Mouse (Mus musculus): ENCODE data around the gene Fgfr2. TPM values are rescaled to one million over a fixed set of nuclear protein-coding genes. Genes with fewer than 3 reads are reported as not detected.

Gene Fgfr2
- polyA plus RNA-seq, 1 experiment from 2014 or later = 133 TPM

DNA sequence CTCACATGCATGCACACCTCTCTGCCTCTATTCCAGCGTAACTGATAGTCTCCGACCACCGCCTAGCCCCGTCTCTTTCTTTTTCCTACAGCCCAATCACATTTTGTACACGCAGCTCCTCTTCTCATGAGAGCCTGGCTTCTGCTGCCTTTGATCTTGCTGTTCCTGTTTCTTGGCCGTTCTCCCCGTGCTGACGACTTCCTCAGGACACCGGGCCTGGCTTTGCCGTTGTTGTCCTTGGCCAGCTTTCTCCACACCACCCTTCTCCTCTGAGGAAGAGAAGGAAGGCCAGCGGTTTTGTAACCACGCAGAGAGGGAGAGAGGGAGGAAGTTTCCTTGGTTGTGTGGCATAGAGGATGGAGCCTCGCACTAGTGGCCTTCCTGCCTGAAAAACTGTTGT, 2465.4 kb downstream of the Fgfr2 start:
- no peak overlapping the region for H3K4me2 ChIP-seq (replicated peaks; ENCODE audit: low read depth, low read length)
- ATAC-seq (ENCODE audit: low FRiP score, low TSS enrichment) = no peak
- H3K4me3 ChIP-seq (ENCODE audit: low read length) = no peak overlapping the region
- H3K4me1 ChIP-seq (ENCODE audit: control insufficient read depth, insufficient read depth, low read length) = peaks cover 21% of the 10 kb centered on the region
- no peak overlapping the region for H3K27ac ChIP-seq (ENCODE audit: low read depth, low read length)
- no peak overlapping the region for H3K9ac ChIP-seq (ENCODE audit: low read depth, low read length)
- H3K36me3 ChIP-seq (ENCODE audit: control insufficient read depth, insufficient read depth, low read length) = no peaks in the 10 kb centered on the region
- 55% methylated on average over 13 of the region's 13 CpGs for WGBS
- no peaks in the 10 kb centered on the region for H3K27me3 ChIP-seq (ENCODE audit: control insufficient read depth, insufficient read depth, low read length)
- H3K9me3 ChIP-seq (ENCODE audit: control insufficient read depth, low read length) = no peaks in the 10 kb centered on the region

- ATAC-seq (ENCODE audit: low FRiP score, low TSS enrichment) = no peak
- Histone ChIP-seq H3K27me3 (ENCODE audit: control insufficient read depth, insufficient read depth, low read length) (no peaks in the 10 kb centered on the region), H3K9me3 (ENCODE audit: control insufficient read depth, low read length) (no peaks in the 10 kb centered on the region), H3K27ac (ENCODE audit: low read depth, low read length) (no peak overlapping the region), H3K4me2 (replicated peaks; ENCODE audit: low read depth, low read length) (no peak overlapping the region), H3K4me1 (ENCODE audit: control insufficient read depth, insufficient read depth, low read length) (peaks cover 18% of the 10 kb centered on the region), H3K4me3 (ENCODE audit: low read length) (no peak overlapping the region), H3K36me3 (ENCODE audit: control insufficient read depth, insufficient read depth, low read length) (no peaks in the 10 kb centered on the region), H3K9ac (ENCODE audit: low read depth, low read length) (no peak overlapping the region)
- WGBS = 84% methylated on average over 8 of the region's 8 CpGs
Measured at GRCm38 (mm10) chr7:130656965-130657364, 2466.2 kb downstream of the Fgfr2 start.

- no peaks in the 10 kb centered on the region for H3K9me3 ChIP-seq (ENCODE audit: control insufficient read depth, low read length)
- no peak overlapping the region for H3K9ac ChIP-seq (ENCODE audit: low read depth, low read length)
- no peaks in the 10 kb centered on the region for H3K27me3 ChIP-seq (ENCODE audit: control insufficient read depth, insufficient read depth, low read length)
- no peaks in the 10 kb centered on the region for H3K36me3 ChIP-seq (ENCODE audit: control insufficient read depth, insufficient read depth, low read length)
- peaks cover 18% of the 10 kb centered on the region for H3K4me1 ChIP-seq (ENCODE audit: control insufficient read depth, insufficient read depth, low read length)
- peak overlapping the region; percentile 19; the same call in 1 of the 2 replicates for H3K27ac ChIP-seq (ENCODE audit: low read depth, low read length)
- ATAC-seq (ENCODE audit: low FRiP score, low TSS enrichment) = 0 out of 2 replicates have a peak, but pooled peaks have one; percentile 26
- 18% methylated on average over 2 of the region's 2 CpGs for WGBS
- H3K4me2 ChIP-seq (replicated peaks; ENCODE audit: low read depth, low read length) = no peak overlapping the region
- H3K4me3 ChIP-seq (ENCODE audit: low read length) = no peak overlapping the region
Measured at GRCm38 (mm10) chr7:130654562-130654961, 2468.6 kb downstream of the Fgfr2 start.

GRCm38 (mm10) chr7:130653036-130653555, 2470.1 kb downstream of the Fgfr2 start:
- Histone ChIP-seq H3K4me1 (ENCODE audit: control insufficient read depth, insufficient read depth, low read length) (peaks cover 23% of the 10 kb centered on the region), H3K27me3 (ENCODE audit: control insufficient read depth, insufficient read depth, low read length) (no peaks in the 10 kb centered on the region), H3K4me3 (ENCODE audit: low read length) (no peak overlapping the region), H3K4me2 (replicated peaks; ENCODE audit: low read depth, low read length) (no peak overlapping the region), H3K9me3 (ENCODE audit: control insufficient read depth, low read length) (no peaks in the 10 kb centered on the region), H3K27ac (ENCODE audit: low read depth, low read length) (no peak overlapping the region), H3K36me3 (ENCODE audit: control insufficient read depth, insufficient read depth, low read length) (no peaks in the 10 kb centered on the region), H3K9ac (ENCODE audit: low read depth, low read length) (no peak overlapping the region)
- no peak for ATAC-seq (ENCODE audit: low FRiP score, low TSS enrichment)
- 63% methylated on average over 6 of the region's 6 CpGs for whole genome bisulfite sequencing

DNA sequence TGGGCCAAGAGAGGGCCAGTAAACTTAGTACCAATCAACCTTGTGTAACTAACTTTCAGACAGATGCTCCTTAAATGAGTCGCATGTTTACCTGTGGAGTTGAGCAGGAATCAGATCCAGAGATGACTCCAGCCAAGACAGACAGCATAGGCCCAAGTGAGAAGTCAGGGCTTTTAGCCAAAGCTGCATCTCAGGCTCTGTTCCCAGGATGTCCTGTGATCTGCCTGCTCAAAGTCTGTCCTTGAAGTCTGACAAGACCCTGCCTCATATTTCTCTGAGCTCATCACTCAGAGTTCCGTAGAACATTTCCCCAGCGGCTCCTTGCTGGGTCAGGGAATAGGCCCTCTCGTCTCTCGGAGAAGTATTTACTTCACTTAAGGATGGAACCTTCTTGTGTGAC, 2472.5 kb downstream of the Fgfr2 start:
- Histone ChIP-seq H3K27ac (ENCODE audit: low read depth, low read length) (no peak overlapping the region), H3K4me1 (ENCODE audit: control insufficient read depth, insufficient read depth, low read length) (peaks cover 27% of the 10 kb centered on the region), H3K36me3 (ENCODE audit: control insufficient read depth, insufficient read depth, low read length) (no peaks in the 10 kb centered on the region), H3K9me3 (ENCODE audit: control insufficient read depth, low read length) (no peaks in the 10 kb centered on the region), H3K4me2 (replicated peaks; ENCODE audit: low read depth, low read length) (no peak overlapping the region), H3K4me3 (ENCODE audit: low read length) (no peak overlapping the region), H3K27me3 (ENCODE audit: control insufficient read depth, insufficient read depth, low read length) (no peaks in the 10 kb centered on the region), H3K9ac (ENCODE audit: low read depth, low read length) (no peak overlapping the region)
- WGBS = 80% methylated on average over 5 of the region's 5 CpGs
- no peak for ATAC-seq (ENCODE audit: low FRiP score, low TSS enrichment)

- no peak for ATAC-seq (ENCODE audit: low FRiP score, low TSS enrichment)
- Histone ChIP-seq H3K4me3 (ENCODE audit: low read length) (no peak overlapping the region), H3K4me1 (ENCODE audit: control insufficient read depth, insufficient read depth, low read length) (peaks cover 17% of the 10 kb centered on the region), H3K4me2 (replicated peaks; ENCODE audit: low read depth, low read length) (no peak overlapping the region), H3K27ac (ENCODE audit: low read depth, low read length) (no peak overlapping the region), H3K9ac (ENCODE audit: low read depth, low read length) (no peak overlapping the region), H3K36me3 (ENCODE audit: control insufficient read depth, insufficient read depth, low read length) (no peaks in the 10 kb centered on the region), H3K27me3 (ENCODE audit: control insufficient read depth, insufficient read depth, low read length) (no peaks in the 10 kb centered on the region), H3K9me3 (ENCODE audit: control insufficient read depth, low read length) (no peaks in the 10 kb centered on the region)
- 22% methylated on average over 7 of the region's 7 CpGs for WGBS
Measured at GRCm38 (mm10) chr7:130649257-130649656, 2473.9 kb downstream of the Fgfr2 start.

DNA sequence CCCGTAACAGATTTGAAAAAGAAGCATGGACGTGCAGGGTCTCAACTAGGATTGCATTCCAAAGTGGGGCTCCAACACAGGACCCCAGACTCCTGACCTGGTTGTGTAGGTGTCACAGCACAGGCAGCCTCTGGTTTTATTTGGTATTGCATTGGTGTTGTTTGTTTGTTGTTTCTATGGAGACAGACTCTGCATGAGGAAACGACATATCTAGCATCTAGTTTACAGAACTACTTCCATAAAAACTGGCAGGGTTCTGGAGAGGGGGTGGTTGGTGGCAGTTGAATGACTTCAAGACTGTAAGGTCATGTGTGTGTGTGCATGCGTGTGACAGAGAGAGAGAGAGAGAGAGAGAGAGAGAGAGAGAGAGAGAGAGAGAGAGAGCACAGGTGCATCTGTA, 2475.1 kb downstream of the Fgfr2 start:
- Histone ChIP-seq H3K4me2 (replicated peaks; ENCODE audit: low read depth, low read length) (no peak overlapping the region), H3K4me3 (ENCODE audit: low read length) (no peak overlapping the region)
- WGBS = 73% methylated on average over 4 of the region's 4 CpGs

GRCm38 (mm10) chr7:130646762-130647139, 2476.4 kb downstream of the Fgfr2 start:
- Histone ChIP-seq H3K9ac (ENCODE audit: low read depth, low read length) (peak overlapping the region; percentile 80), H3K4me2 (replicated peaks; ENCODE audit: low read depth, low read length) (peak overlapping the region; percentile 95), H3K4me1 (ENCODE audit: control insufficient read depth, insufficient read depth, low read length) (peaks cover 9% of the 10 kb centered on the region), H3K27ac (ENCODE audit: low read depth, low read length) (peak overlapping the region; percentile 91), H3K4me3 (ENCODE audit: low read length) (peak overlapping the region; percentile 61), H3K36me3 (ENCODE audit: control insufficient read depth, insufficient read depth, low read length) (no peaks in the 10 kb centered on the region), H3K27me3 (ENCODE audit: control insufficient read depth, insufficient read depth, low read length) (no peaks in the 10 kb centered on the region), H3K9me3 (ENCODE audit: control insufficient read depth, low read length) (no peaks in the 10 kb centered on the region)
- peak; percentile 59; the same call in 1 of the 2 replicates for ATAC-seq (ENCODE audit: low FRiP score, low TSS enrichment)
- under 1% methylated on average over 18 of the region's 18 CpGs for WGBS

More for the DNA sequence above, 2475.1 kb downstream of the Fgfr2 start:
- ATAC-seq (ENCODE audit: low FRiP score, low TSS enrichment) = no peak
- no peaks in the 10 kb centered on the region for H3K36me3 ChIP-seq (ENCODE audit: control insufficient read depth, insufficient read depth, low read length)
- H3K27ac ChIP-seq (ENCODE audit: low read depth, low read length) = no peak overlapping the region
- H3K27me3 ChIP-seq (ENCODE audit: control insufficient read depth, insufficient read depth, low read length) = no peaks in the 10 kb centered on the region
- no peaks in the 10 kb centered on the region for H3K9me3 ChIP-seq (ENCODE audit: control insufficient read depth, low read length)
- peaks cover 9% of the 10 kb centered on the region for H3K4me1 ChIP-seq (ENCODE audit: control insufficient read depth, insufficient read depth, low read length)
- no peak overlapping the region for H3K9ac ChIP-seq (ENCODE audit: low read depth, low read length)

- peak overlapping the region; percentile 95 for H3K4me2 ChIP-seq (replicated peaks; ENCODE audit: low read depth, low read length)
- peak; percentile 90 for ATAC-seq (ENCODE audit: low FRiP score, low TSS enrichment)
- H3K27me3 ChIP-seq (ENCODE audit: control insufficient read depth, insufficient read depth, low read length) = no peaks in the 10 kb centered on the region
- peak overlapping the region; percentile 91 for H3K27ac ChIP-seq (ENCODE audit: low read depth, low read length)
- H3K4me1 ChIP-seq (ENCODE audit: control insufficient read depth, insufficient read depth, low read length) = peaks cover 9% of the 10 kb centered on the region
- under 1% methylated on average over 43 of the region's 55 CpGs for WGBS
- H3K4me3 ChIP-seq (ENCODE audit: low read length) = peak overlapping the region; percentile 61
- H3K9ac ChIP-seq (ENCODE audit: low read depth, low read length) = peak overlapping the region; percentile 80
- no peaks in the 10 kb centered on the region for H3K9me3 ChIP-seq (ENCODE audit: control insufficient read depth, low read length)
- no peaks in the 10 kb centered on the region for H3K36me3 ChIP-seq (ENCODE audit: control insufficient read depth, insufficient read depth, low read length)
Measured at GRCm38 (mm10) chr7:130645994-130646761, 2477.0 kb downstream of the Fgfr2 start.

Measured in kidney, embryonic 14.5 days (tissue).